Mouse (Mus musculus): ENCODE measurements around the gene Pnmal1.

- TF ChIP-seq CTCF (IDR thresholded peaks at IDR 0.05; ENCODE audit: low read depth): no peak
- peak; percentile 56 for TF ChIP-seq EP300 (IDR thresholded peaks at IDR 0.05; ENCODE audit: low read depth)
These were observed 39.8 kb downstream of the Pnmal1 start for GRCm38 (mm10) chr7:16999233-16999632.
